Mouse (Mus musculus): ENCODE results near the gene Zfp622. TPM values are rescaled to one million over a fixed set of nuclear protein-coding genes. Genes with fewer than 3 reads are reported as not detected.
A peak's percentile ranks its signal among the peaks of the same experiment; 100 is the strongest.

Zfp622 gene
- total and polyA plus RNA-seq, 3 experiments = 65.6 to 146 (median 84.3) TPM

DNA sequence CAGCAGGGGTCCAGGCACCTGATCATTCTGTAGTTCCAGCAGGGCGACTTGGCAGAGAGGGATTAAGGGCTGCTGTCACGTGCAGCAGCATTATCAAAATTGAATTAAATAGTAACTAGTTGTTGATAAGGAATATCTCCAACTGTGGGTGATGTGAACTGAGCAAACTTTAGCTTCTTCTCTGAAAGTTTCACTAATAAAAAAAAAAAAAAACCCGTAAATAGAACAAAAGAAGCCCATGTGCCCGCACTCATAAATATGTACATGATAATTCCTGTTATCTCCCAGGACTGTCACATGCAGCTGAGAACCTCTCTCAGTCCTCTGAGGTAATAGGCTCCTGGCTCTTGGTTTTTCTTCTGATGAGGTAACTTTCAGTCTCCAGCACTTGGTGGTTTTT lies 41.8 kb upstream of the Zfp622 start:
- H3K4me2 ChIP-seq (ENCODE audit: insufficient read depth, low read depth, poor library complexity, severe bottlenecking) = no peak overlapping the region
- dilution Hi-C loops (cut with MboI; ENCODE audit: extremely low pct_ligation_motif_present, extremely low pct_unique_long_range_greater_than_20kb, low sequenced_read_pairs) (no loop called here), in situ Hi-C loops (cut with MboI; ENCODE audit: low pct_ligation_motif_present, low pct_unique_long_range_greater_than_20kb, low sequenced_read_pairs) (no loop called here)
- no peak for TF ChIP-seq TCF12 (IDR thresholded peaks at IDR 0.05; ENCODE audit: low read depth, low read length)
- TF ChIP-seq USF1 (IDR thresholded peaks at IDR 0.05; ENCODE audit: low read depth, low read length) = no peak
- TF ChIP-seq POLR2A (IDR thresholded peaks at IDR 0.05; ENCODE audit: low read depth, low read length) = no peak
- no peak for TF ChIP-seq HCFC1 (IDR thresholded peaks at IDR 0.05; ENCODE audit: low read depth, low read length)
- TF ChIP-seq KAT2A (IDR thresholded peaks at IDR 0.05; ENCODE audit: insufficient replicate concordance, low read length) = no peak
- TF ChIP-seq MAZ (IDR thresholded peaks at IDR 0.05; ENCODE audit: low read depth, low read length) = no peak
- TF ChIP-seq MYC (IDR thresholded peaks at IDR 0.05; ENCODE audit: low read depth, low read length) = no peak
- no peak for TF ChIP-seq ETS1 (conservative IDR thresholded peaks at IDR 0.05; ENCODE audit: low read depth, low read length)
- no peak for TF ChIP-seq POLR2AphosphoS2 (IDR thresholded peaks at IDR 0.05; ENCODE audit: low read depth, low read length)
- TF ChIP-seq CHD2 (IDR thresholded peaks at IDR 0.05; ENCODE audit: low read length) = no peak
- TF ChIP-seq SIN3A (IDR thresholded peaks at IDR 0.05; ENCODE audit: low read length) = no peak
- TF ChIP-seq E2F4 (IDR thresholded peaks at IDR 0.05; ENCODE audit: insufficient replicate concordance, low read depth, low read length) = no peak
- TF ChIP-seq RAD21 (IDR thresholded peaks at IDR 0.05; ENCODE audit: low read depth, low read length) = no peak
- no peak for TF ChIP-seq MEF2A (IDR thresholded peaks at IDR 0.05; ENCODE audit: borderline replicate concordance, low read depth, low read length)
- TF ChIP-seq GABPA (IDR thresholded peaks at IDR 0.05; ENCODE audit: insufficient replicate concordance, low read depth, low read length) = no peak
- H3K4me1 ChIP-seq (ENCODE audit: control insufficient read depth in 1 of 2, insufficient read depth in 2 of 2) = peaks cover 13 to 41% of the 10 kb centered on the region in 2 experiments
- no peak for DNase-seq (ENCODE audit: extremely low read depth)
- H3K9me3 ChIP-seq (replicated peaks; ENCODE audit: low read length) = no peaks in the 10 kb centered on the region
- no peaks in the 10 kb centered on the region for H3K27me3 ChIP-seq (replicated peaks)
- H3K9ac ChIP-seq (ENCODE audit: insufficient read depth, low read depth) = no peak overlapping the region
- no peaks in the 10 kb centered on the region; the same call in 1 of the 2 replicates for H3K79me2 ChIP-seq (replicated peaks; ENCODE audit: control insufficient read depth, extremely low read depth, insufficient read depth, poor library complexity, severe bottlenecking)
- no peak overlapping the region for H3K27ac ChIP-seq (ENCODE audit: insufficient read depth, low read depth)
- H3K36me3 ChIP-seq (replicated peaks in 1 of 2; ENCODE audit: control insufficient read depth in 1 of 2, insufficient read depth in 1 of 2, low read length in 1 of 2) = peaks cover 0 to 6% of the 10 kb centered on the region in 2 experiments
- H3K4me3 ChIP-seq (replicated peaks in 1 of 3; ENCODE audit: low read depth in 2 of 3, low read length in 2 of 3, poor library complexity in 1 of 3) = peak overlapping the region in 1 of 3 experiments; percentile 42

DNA sequence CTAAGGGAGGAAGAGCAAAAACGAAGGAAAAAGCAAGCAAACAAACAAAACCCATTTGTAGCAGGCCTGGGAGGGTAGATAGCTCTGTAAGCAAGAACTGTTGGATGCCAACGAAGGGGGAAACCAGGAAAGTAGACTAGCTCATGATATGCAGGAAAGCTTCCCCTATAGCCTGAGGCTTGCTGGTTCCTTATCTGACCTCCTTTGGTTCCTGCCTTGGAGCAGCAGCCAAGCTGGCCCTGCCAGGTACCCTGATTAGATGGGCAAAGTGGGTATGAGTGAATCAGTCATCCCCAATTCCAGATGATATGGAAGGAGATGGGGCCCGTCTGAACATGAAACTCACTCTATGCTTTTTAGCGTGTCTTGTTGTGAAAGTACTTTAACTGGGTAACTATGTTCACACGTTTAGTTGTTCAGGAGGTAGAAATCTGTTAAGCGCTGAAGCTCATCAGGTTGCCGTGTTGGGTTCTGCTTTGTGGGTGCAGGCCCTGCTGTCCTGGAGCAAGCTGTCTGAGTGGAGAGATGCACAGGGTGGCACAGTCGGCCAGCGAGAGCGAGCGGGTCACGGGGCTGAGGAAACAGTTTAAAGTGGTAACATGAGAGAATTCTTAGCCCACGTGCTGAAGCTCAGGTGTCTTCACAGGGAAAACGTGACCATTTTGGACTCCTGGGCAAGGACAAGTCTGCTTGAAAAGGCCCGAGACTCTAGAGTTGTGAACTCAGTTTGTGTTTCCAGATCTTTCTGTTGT lies 40.6 kb upstream of the Zfp622 start:
- Histone ChIP-seq H3K9ac (ENCODE audit: insufficient read depth, low read depth) (no peak overlapping the region), H3K79me2 (replicated peaks; ENCODE audit: control insufficient read depth, extremely low read depth, insufficient read depth, poor library complexity, severe bottlenecking) (no peaks in the 10 kb centered on the region; the same call in 1 of the 2 replicates), H3K4me3 (replicated peaks in 1 of 3; ENCODE audit: low read depth in 2 of 3, low read length in 2 of 3, poor library complexity in 1 of 3) (no peak overlapping the region), H3K4me2 (ENCODE audit: insufficient read depth, low read depth, poor library complexity, severe bottlenecking) (no peak overlapping the region), H3K36me3 (replicated peaks in 1 of 2; ENCODE audit: control insufficient read depth in 1 of 2, insufficient read depth in 1 of 2, low read length in 1 of 2) (peaks cover 0 to 8% of the 10 kb centered on the region in 2 experiments), H3K27me3 (replicated peaks) (no peaks in the 10 kb centered on the region), H3K9me3 (replicated peaks; ENCODE audit: low read length) (no peaks in the 10 kb centered on the region), H3K27ac (ENCODE audit: insufficient read depth, low read depth) (no peak overlapping the region), H3K4me1 (ENCODE audit: control insufficient read depth in 1 of 2, insufficient read depth in 2 of 2) (peaks cover 15 to 36% of the 10 kb centered on the region in 2 experiments)
- no peak for DNase-seq (ENCODE audit: extremely low read depth)
- TF ChIP-seq RCOR1 (conservative IDR thresholded peaks at IDR 0.05; ENCODE audit: low read depth, low read length) (no peak), TCF12 (IDR thresholded peaks at IDR 0.05; ENCODE audit: low read depth, low read length) (no peak), MEF2A (IDR thresholded peaks at IDR 0.05; ENCODE audit: borderline replicate concordance, low read depth, low read length) (no peak), E2F4 (IDR thresholded peaks at IDR 0.05; ENCODE audit: insufficient replicate concordance, low read depth, low read length) (no peak), NELFE (IDR thresholded peaks at IDR 0.05; ENCODE audit: low read depth, low read length) (no peak), JUN (IDR thresholded peaks at IDR 0.05; ENCODE audit: insufficient read depth, low read depth, low read length) (no peak), SIN3A (IDR thresholded peaks at IDR 0.05; ENCODE audit: low read length) (no peak), POLR2AphosphoS2 (IDR thresholded peaks at IDR 0.05; ENCODE audit: low read depth, low read length) (no peak), SMC3 (IDR thresholded peaks at IDR 0.05; ENCODE audit: low read depth, low read length) (no peak), MYC (IDR thresholded peaks at IDR 0.05; ENCODE audit: low read depth, low read length) (no peak), JUND (conservative IDR thresholded peaks at IDR 0.05; ENCODE audit: low read depth, low read length) (no peak), HCFC1 (IDR thresholded peaks at IDR 0.05; ENCODE audit: low read depth, low read length) (no peak), MAX (IDR thresholded peaks at IDR 0.05; ENCODE audit: low read length) (no peak), PAX5 (IDR thresholded peaks at IDR 0.05; ENCODE audit: low read length) (no peak), ELF1 (IDR thresholded peaks at IDR 0.05; ENCODE audit: low read depth, low read length) (no peak), KAT2A (IDR thresholded peaks at IDR 0.05; ENCODE audit: insufficient replicate concordance, low read length) (no peak), USF2 (conservative IDR thresholded peaks at IDR 0.05; ENCODE audit: low read depth, low read length) (no peak), IRF4 (IDR thresholded peaks at IDR 0.05; ENCODE audit: low read depth, low read length) (no peak)
- dilution Hi-C loops (cut with MboI; ENCODE audit: extremely low pct_ligation_motif_present, extremely low pct_unique_long_range_greater_than_20kb, low sequenced_read_pairs) (no loop called here), in situ Hi-C loops (cut with MboI; ENCODE audit: low pct_ligation_motif_present, low pct_unique_long_range_greater_than_20kb, low sequenced_read_pairs) (no loop called here)
